Comparison of ENCODE assay signal across 8 mouse cellular contexts in genomic region chr11:106065923-106066571, GRCm38 (mm10). TPM values are rescaled to one million over a fixed set of nuclear protein-coding genes. Genes with fewer than 3 reads are reported as not detected.
DNase-seq lines count a peak whose midpoint lies in the region; ATAC-seq and TF ChIP-seq lines count a peak whose summit lies in the region.

TSS of gene Taco1 (plus strand) at chr11:106066061.

- H3K9me3 ChIP-seq in forebrain, embryonic 10.5 days: no peaks in the 10 kb centered on the region
- H3K9me3 ChIP-seq in heart, embryonic 15.5 days (replicated peaks): no peaks in the 10 kb centered on the region
- H3K9me3 ChIP-seq in liver, embryonic 14.5 days (ENCODE audit: control insufficient read depth, low read length): no peaks in the 10 kb centered on the region
- no peaks in the 10 kb centered on the region for H3K9me3 ChIP-seq in neural tube, embryonic 11.5 days (ENCODE audit: control insufficient read depth, low read length)
- no peaks in the 10 kb centered on the region for H3K9me3 ChIP-seq in stomach, postnatal 0 days (ENCODE audit: control insufficient read depth, low read length)

- TF ChIP-seq EP300 in liver, embryonic 14.5 days (IDR thresholded peaks at IDR 0.05; ENCODE audit: low read depth): no peak; the same call in 1 of the 2 replicates
- TF ChIP-seq EP300 in stomach, postnatal 0 days (optimal IDR thresholded peaks at IDR 0.05): no peak

- H3K9ac ChIP-seq in heart, embryonic 15.5 days: peak within 1 kb of the TSS; percentile 94
- peak within 1 kb of the TSS; percentile 95 for H3K9ac ChIP-seq in liver, embryonic 14.5 days (replicated peaks)
- peak within 1 kb of the TSS; percentile 76 for H3K9ac ChIP-seq in neural tube, embryonic 11.5 days (ENCODE audit: low read length)
- H3K9ac ChIP-seq in stomach, postnatal 0 days (ENCODE audit: low read length): peak within 1 kb of the TSS; percentile 87

- no peaks in the 10 kb centered on the region for H3K27me3 ChIP-seq in forebrain, embryonic 10.5 days (ENCODE audit: poor library complexity, severe bottlenecking)
- H3K27me3 ChIP-seq in heart, embryonic 15.5 days: no peaks in the 10 kb centered on the region
- no peaks in the 10 kb centered on the region for H3K27me3 ChIP-seq in liver, embryonic 14.5 days (ENCODE audit: control insufficient read depth, insufficient read depth, low read length)
- no peaks in the 10 kb centered on the region for H3K27me3 ChIP-seq in neural tube, embryonic 11.5 days (ENCODE audit: control insufficient read depth, insufficient read depth, low read length)
- H3K27me3 ChIP-seq in stomach, postnatal 0 days (ENCODE audit: control insufficient read depth, insufficient read depth, low read length): no peaks in the 10 kb centered on the region

- TF ChIP-seq CTCF in liver, embryonic 14.5 days (IDR thresholded peaks at IDR 0.05; ENCODE audit: low read depth): peak; percentile 66
- peak; percentile 51 for TF ChIP-seq CTCF in stomach, postnatal 0 days (IDR thresholded peaks at IDR 0.05; ENCODE audit: low read depth)

- H3K4me3 ChIP-seq in forebrain, embryonic 10.5 days: peak within 1 kb of the TSS; percentile 89
- peak within 1 kb of the TSS; percentile 98 for H3K4me3 ChIP-seq in heart, embryonic 15.5 days
- peak within 1 kb of the TSS; percentile 69 to 94 for H3K4me3 ChIP-seq in liver, embryonic 14.5 days (ENCODE audit: insufficient read depth in 1 of 2, low read depth in 2 of 2, low read length in 2 of 2)
- peak within 1 kb of the TSS; percentile 63 for H3K4me3 ChIP-seq in neural tube, embryonic 11.5 days (ENCODE audit: low read depth, low read length)
- H3K4me3 ChIP-seq in stomach, postnatal 0 days (ENCODE audit: low read depth, low read length): peak within 1 kb of the TSS; percentile 82

- peaks cover 14% of the 10 kb centered on the region for H3K36me3 ChIP-seq in forebrain, embryonic 10.5 days (replicated peaks)
- H3K36me3 ChIP-seq in heart, embryonic 15.5 days: 0 out of 2 replicates have a peak, but pooled peaks cover 4% of the 10 kb centered on the region
- no peaks in the 10 kb centered on the region for H3K36me3 ChIP-seq in liver, embryonic 14.5 days (replicated peaks; ENCODE audit: control insufficient read depth, insufficient read depth, low read depth)
- no peaks in the 10 kb centered on the region for H3K36me3 ChIP-seq in neural tube, embryonic 11.5 days (ENCODE audit: control insufficient read depth, insufficient read depth, low read length)
- H3K36me3 ChIP-seq in stomach, postnatal 0 days (ENCODE audit: control insufficient read depth, insufficient read depth, low read length): no peaks in the 10 kb centered on the region

- peak within 1 kb of the TSS; percentile 86 for H3K27ac ChIP-seq in forebrain, embryonic 10.5 days
- H3K27ac ChIP-seq in heart, embryonic 15.5 days: peak within 1 kb of the TSS; percentile 93
- H3K27ac ChIP-seq in liver, embryonic 14.5 days: peak within 1 kb of the TSS; percentile 64
- peak within 1 kb of the TSS; percentile 51 for H3K27ac ChIP-seq in neural tube, embryonic 11.5 days (ENCODE audit: low read depth, low read length)
- peak within 1 kb of the TSS; percentile 98 for H3K27ac ChIP-seq in stomach, postnatal 0 days (replicated peaks)

- H3K4me2 ChIP-seq in heart, embryonic 15.5 days: peak within 1 kb of the TSS; percentile 90
- peak within 1 kb of the TSS; percentile 96 for H3K4me2 ChIP-seq in liver, embryonic 14.5 days (ENCODE audit: low read depth)
- peak within 1 kb of the TSS; percentile 82 for H3K4me2 ChIP-seq in neural tube, embryonic 11.5 days (ENCODE audit: low read depth)
- peak within 1 kb of the TSS; percentile 69 for H3K4me2 ChIP-seq in stomach, postnatal 0 days (replicated peaks; ENCODE audit: low read depth)

- WGBS in forebrain, embryonic 10.5 days: under 1% methylated on average over 49 of the region's 49 CpGs
- WGBS in heart, embryonic 15.5 days: under 1% methylated on average over 49 of the region's 49 CpGs
- under 1% methylated on average over 49 of the region's 49 CpGs for WGBS in liver, embryonic 14.5 days (ENCODE audit: insufficient replicate concordance)
- under 1% methylated on average over 49 of the region's 49 CpGs for WGBS in neural tube, embryonic 11.5 days
- WGBS in stomach, postnatal 0 days: under 1% methylated on average over 49 of the region's 49 CpGs

- peaks cover 14% of the 10 kb centered on the region for H3K4me1 ChIP-seq in forebrain, embryonic 10.5 days
- H3K4me1 ChIP-seq in heart, embryonic 15.5 days (replicated peaks): peaks cover 9% of the 10 kb centered on the region
- H3K4me1 ChIP-seq in liver, embryonic 14.5 days (replicated peaks; ENCODE audit: control insufficient read depth in 2 of 2, insufficient read depth in 2 of 2, low read length in 1 of 2): peaks cover 10 to 11% of the 10 kb centered on the region in 2 experiments
- 0 out of 2 replicates have a peak, but pooled peaks cover 5% of the 10 kb centered on the region for H3K4me1 ChIP-seq in neural tube, embryonic 11.5 days (ENCODE audit: control insufficient read depth, insufficient read depth, low read length)
- H3K4me1 ChIP-seq in stomach, postnatal 0 days (replicated peaks; ENCODE audit: control insufficient read depth, insufficient read depth): no peaks in the 10 kb centered on the region

- peak; percentile 87 to 91 for DNase-seq in CD8-positive naive resting alpha-beta T cell, adult 2 months (ENCODE audit: low read depth in 2 of 2, low spot score in 2 of 2)
- peak; percentile 93 for DNase-seq in c-Kit-positive CD71-negative TER-119-negative erythroid progenitor cells, embryonic 14.5 days (ENCODE audit: low read depth)
- DNase-seq in forebrain, embryonic 10.5 days (ENCODE audit: extremely low spot score, low spot score): peak; percentile 93
- DNase-seq in kidney, postnatal 25 days: peak; percentile 98
- peak; percentile 86 to 91 (median 89) for DNase-seq in liver, embryonic 14.5 days (ENCODE audit: low read depth in 3 of 3, low spot score in 3 of 3)
- peak; percentile 93 for DNase-seq in neural tube, embryonic 11.5 days (ENCODE audit: low spot score)
- DNase-seq in stomach, postnatal 0 days (ENCODE audit: low spot score): peak; percentile 98

- ATAC-seq in heart, embryonic 15.5 days (replicated peaks; ENCODE audit: insufficient number of reproducible peaks, insufficient read depth, low FRiP score, low read depth): peak; percentile 96
- ATAC-seq in liver, embryonic 14.5 days (ENCODE audit: insufficient read depth): peak; percentile 96
- ATAC-seq in neural tube, embryonic 11.5 days (ENCODE audit: insufficient read depth, low FRiP score, low TSS enrichment): peak; percentile 95
- ATAC-seq in stomach, postnatal 0 days (ENCODE audit: low FRiP score, low TSS enrichment): peak; percentile 97

RNA-seq across cellular contexts. Expression of gene Taco1, which starts in this region (rescaled TPM):
- 15.1 and 15.4 TPM in 2 replicates for polyA plus RNA-seq in forebrain, embryonic 10.5 days (2016; fragmentation: Nextera tagmentation; extraction: Ambion mirVana)
- polyA plus RNA-seq in heart, embryonic 15.5 days (2015; fragmentation: Nextera tagmentation; extraction: Ambion mirVana): 10.1 and 11.5 TPM in 2 replicates
- 7.3 and 10.0 TPM in 2 replicates for polyA plus RNA-seq in liver, embryonic 14.5 days (2012; rRNA removed)
- 4.8 and 5.2 TPM in 2 replicates for polyA plus RNA-seq in liver, embryonic 14.5 days (2014; fragmentation: Nextera tagmentation; extraction: Ambion mirVana)
- polyA plus RNA-seq in neural tube, embryonic 11.5 days (2014; fragmentation: Nextera tagmentation; extraction: Ambion mirVana): 7.9 and 10.9 TPM in 2 replicates
- 7.6 and 8.1 TPM in 2 replicates for polyA plus RNA-seq in stomach, postnatal 0 days (2015; fragmentation: Nextera tagmentation; extraction: Ambion mirVana)

Comparison
In these comparisons a context has a peak if more than half of its experiments do, and no peak if none do; other contexts are left out.
1. Peak in every context shown above with its lines: DNase-seq, ATAC-seq, H3K4me3 ChIP-seq and H3K27ac ChIP-seq.